Mouse (Mus musculus) adrenal gland (tissue): ENCODE results near the gene Islr2.

Experiments used
- intact Hi-C: fragments of 180-260 bp; cut with DNase I; formaldehyde crosslinking; loops from one replicate; pipeline ENCODE4 v1.15.1; 2025
- microRNA-seq, 2 experiments: library from miRNA; unstranded; fragments of <30 nt; microRNA quantifications; one replicate each; pipeline ENCODE4; 2019

The Islr2 gene

GRCm38 (mm10) chr9:58156819-58157560 lies 47.1 kb downstream of the Islr2 start:
- intact Hi-C loops, result no loop called here

- intact Hi-C loops, result no loop called here
These were observed 48.8 kb downstream of the Islr2 start for GRCm38 (mm10) chr9:58155366-58155765.

DNA sequence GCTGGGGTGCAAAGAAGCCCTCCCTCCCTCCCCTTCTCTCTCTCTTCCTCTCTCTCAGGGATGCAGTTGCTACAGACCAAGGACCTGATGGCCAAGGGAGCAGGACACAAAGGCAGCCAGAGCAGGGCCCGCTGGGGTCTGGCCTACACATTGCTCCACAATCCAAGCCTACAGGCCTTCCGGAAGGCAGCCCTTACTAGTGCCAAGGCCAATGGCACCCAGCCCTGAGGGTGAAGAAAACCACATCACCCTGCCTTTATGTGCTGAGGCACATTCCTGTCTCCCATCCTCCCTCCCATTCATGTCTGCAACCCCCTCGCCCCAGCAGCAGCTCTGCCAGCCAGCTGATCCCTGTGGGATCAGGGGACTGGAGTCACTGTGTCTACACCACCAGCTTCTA lies 51.0 kb downstream of the Islr2 start:
- intact Hi-C loops, result loop anchor here (5.0 kb wide), 1 partner anchor 101 kb away; no protein-coding TSS in a partner anchor

DNA sequence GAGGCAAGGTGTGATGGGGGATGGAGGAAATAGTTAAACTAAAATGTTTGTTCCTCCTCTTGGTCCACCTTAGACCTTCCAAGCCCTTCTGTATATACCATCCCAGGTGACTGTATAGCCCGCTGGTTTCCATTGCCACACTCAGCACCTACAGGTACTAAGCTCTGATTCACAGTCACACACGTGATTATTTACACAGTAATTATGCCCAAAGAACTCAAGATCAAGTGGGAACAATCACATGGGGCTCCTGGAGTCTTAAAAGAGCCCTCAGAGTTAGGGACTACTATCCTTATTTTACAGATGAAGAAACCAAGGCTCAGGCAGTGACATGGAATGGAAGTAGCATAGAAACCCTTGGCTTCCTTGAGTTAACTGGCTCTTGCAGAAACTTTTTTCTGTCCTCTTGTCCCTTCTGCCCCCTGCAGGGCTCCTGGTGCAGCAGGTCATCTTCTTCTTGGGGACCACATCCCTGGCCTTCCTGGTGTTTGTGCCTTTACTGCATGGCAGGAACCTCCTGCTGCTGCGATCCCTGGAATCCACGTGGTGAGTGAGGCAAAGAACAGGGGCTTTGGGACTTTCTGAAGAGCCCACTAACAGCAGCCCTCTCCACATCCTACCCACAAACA lies 53.3 kb downstream of the Islr2 start:
- intact Hi-C loops, result loop anchor here (5.0 kb wide), 1 partner anchor 99 kb away; no protein-coding TSS in a partner anchor

GRCm38 (mm10) chr9:58148806-58149205 lies 55.3 kb downstream of the Islr2 start:
- intact Hi-C loops, result no loop called here

Small RNAs within 50 kb of the gene (microRNA-seq; reads per million reads assigned to microRNA genes)
- gene Mir6385, result 0 reads per million in 2 experiments
